Mouse (Mus musculus): ENCODE results near the gene Wbp4.
"Not testable (repeated sequence)": the region's sequence is repeated elsewhere in the genome, so short reads cannot be mapped to it uniquely, and the experiment has no call there.

The Wbp4 gene

DNA sequence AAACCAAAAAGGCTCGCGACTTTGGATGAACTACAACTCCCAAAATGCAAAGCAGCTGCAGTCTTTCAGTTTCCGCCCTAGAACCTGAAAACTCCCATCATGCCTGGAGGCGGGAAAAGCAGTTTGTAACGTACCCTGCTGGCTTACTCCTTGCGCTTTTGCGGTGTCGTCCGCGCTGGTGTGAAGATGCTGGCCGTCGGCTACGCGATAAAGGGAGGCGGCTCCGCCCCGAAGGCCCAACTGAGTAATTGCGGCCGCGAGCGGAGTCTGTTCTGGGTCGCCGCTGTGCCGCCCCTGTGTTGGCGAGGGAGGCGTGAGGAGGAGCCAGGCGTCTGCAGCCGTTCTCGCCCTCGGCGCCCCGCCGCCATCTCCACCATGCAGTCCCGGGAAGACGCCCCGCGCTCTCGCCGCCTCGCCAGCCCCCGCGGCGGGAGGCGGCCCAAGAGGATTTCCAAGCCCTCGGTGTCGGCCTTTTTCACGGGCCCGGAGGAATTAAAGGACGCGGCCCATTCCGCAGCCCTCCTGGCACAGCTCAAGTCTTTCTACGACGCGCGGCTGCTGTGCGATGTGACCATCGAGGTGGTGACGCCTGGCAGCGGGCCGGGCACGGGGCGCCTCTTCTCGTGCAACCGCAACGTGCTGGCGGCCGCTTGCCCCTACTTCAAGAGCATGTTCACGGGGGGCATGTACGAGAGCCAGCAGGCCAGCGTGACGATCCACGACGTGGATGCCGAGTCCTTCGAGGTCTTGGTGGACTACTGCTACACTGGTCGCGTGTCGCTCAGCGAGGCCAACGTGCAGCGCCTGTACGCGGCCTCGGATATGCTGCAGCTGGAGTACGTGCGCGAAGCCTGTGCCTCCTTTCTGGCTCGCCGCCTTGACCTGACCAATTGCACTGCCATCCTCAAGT, 29.4 kb downstream of the Wbp4 start, which contains the start of gene Kbtbd6:
Kbtbd6 (plus strand) TSS at position 155 of the 910 bp plus-strand sequence.
- DNase-seq: peak; percentile 86

DNA sequence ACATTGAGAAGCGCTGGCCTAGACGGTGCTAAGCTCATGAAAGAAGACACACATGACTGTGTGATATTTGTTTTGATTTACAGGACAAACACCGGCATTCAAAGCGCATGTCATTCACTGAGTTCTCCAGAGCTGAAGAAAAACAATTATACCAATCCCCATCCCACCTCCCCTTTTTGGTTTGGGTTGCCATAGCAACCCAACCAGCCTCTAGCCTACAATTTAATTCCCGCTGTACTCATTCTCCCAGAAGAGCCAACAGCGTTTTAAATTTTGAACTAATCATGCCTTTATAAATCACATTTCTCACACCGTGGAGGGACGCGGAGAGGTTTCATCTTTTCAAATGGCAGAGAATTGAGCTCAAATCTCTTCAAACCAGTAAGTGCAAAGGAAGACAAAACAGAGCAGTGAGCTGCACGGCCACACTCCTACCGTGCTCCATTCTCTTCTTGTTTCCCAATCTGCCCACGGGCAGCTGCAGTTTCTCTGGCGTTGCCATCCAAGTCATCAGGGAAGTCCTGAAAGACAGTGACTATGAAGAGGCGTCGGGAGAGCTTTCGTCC, 36.2 kb downstream of the Wbp4 start:
- DNase-seq: no peak

DNA sequence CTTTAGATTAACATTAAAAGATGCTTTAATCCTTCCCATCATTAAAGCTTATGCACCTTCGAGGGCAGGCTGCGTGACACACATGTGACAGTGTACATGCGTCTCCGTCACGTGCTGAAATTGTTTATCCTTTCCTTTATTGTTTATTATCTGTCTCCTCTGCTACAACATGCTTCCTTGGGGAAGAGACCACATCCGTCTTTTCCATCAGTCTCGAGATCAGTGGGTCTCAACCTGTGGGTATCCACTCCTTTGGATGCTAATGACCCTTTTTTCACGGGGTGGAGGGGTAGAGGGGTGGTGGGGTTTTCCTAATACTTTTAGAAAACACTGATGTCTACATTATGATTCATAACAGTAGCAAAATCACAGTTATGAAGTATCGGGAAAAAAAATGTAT, 36.7 kb downstream of the Wbp4 start:
- no peak for DNase-seq

DNA sequence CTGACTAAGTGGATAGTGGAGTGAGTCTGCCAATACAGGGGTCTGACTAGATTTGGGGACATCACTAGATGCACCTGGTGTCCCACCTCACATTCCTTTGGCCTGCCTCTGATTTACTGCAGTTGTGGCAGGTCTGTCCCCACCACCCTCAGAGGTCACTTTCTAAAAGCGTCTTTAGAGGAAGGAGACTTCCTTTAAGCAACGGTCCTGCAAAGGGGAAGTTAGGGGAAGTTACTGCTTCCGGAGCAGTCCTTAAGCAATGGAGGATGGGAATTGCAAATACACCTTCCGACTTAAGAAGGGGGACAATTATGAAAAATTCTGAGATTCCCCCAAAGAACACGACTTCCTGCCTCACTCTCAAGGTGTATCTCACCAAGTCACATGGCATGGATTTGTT, 39.9 kb downstream of the Wbp4 start:
- no peak for DNase-seq

DNA sequence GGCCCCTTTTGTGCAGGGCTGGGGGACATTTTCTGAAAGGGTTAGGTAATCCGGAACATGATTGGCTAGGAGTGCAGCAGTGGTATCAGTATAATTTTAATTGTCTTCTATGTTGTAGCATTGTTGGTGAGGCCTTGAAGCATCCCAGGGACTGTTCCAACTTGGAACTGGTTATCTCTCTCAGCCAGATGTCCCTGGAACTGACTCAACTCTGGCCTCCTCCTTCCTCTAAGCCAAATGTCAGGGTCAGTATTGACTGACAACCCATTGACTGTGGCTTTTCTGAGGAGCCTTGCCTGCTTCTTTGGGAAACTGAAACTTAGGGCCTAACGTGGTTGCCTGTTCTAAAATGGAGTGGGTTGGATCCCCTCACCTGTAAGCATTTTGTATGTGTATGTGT, 40.7 kb downstream of the Wbp4 start:
- DNase-seq: no peak

DNA sequence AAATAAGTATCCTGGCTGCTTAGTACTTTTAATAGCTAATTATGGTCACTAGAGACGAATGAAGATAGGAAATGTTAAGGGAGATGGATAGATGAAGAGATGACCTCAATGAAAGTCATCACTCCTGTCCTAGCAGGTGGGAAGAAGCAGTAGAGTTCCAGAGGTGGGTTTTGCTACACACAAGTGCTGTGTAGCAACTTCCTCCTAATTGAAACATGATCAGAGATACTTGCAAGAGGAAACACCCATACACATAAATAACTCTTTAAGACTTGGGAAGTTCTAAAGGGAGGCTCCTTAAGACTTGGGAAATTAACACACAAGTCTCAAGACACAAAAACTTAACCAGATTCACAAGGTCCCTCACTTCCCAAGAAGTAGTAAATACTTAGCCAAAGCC, 47.3 kb downstream of the Wbp4 start:
- no peak for DNase-seq

DNA sequence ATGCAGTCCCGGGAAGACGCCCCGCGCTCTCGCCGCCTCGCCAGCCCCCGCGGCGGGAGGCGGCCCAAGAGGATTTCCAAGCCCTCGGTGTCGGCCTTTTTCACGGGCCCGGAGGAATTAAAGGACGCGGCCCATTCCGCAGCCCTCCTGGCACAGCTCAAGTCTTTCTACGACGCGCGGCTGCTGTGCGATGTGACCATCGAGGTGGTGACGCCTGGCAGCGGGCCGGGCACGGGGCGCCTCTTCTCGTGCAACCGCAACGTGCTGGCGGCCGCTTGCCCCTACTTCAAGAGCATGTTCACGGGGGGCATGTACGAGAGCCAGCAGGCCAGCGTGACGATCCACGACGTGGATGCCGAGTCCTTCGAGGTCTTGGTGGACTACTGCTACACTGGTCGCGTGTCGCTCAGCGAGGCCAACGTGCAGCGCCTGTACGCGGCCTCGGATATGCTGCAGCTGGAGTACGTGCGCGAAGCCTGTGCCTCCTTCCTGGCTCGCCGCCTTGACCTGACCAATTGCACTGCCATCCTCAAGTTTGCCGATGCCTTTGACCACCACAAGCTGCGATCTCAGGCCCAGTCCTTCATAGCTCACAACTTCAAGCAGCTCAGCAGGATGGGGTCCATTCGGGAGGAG, 54.5 kb downstream of the Wbp4 start:
- not testable (repeated sequence) for DNase-seq

DNA sequence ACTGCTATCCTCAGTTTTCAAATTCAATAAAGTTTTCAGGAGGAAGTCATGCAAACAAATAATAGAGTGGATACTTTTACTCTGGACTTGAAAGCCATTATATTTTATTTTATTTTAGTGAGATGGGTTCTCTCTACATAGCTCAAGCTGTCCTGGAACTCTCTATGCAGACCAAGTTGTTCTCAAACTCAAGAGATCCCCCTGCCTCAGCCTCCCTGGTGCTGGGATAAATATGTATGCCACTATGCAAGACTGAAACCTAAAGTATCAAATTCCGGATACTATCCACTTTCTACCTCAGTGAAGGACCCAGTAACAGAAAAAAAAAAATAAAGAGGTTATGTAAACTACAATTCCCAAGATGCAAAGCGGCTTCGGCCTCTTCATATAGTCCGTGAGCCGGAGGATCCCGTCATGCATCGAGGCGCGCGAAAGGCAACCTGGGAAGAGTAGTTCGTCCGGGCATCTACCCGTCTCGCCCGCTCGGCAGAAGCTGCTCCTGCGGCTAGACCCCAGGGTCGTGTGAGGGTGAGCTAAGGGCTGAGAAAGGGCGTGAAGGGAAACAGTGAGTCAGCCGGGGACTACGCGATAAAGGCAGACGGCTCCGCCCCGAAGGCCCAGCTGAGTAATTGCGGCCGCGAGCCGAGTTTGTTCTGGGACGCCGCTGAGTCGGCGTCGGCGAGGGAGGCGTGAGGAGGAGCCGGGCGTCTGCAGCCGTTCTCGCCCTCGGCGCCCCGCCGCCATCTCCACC, 55.2 kb downstream of the Wbp4 start, which contains the start of gene Kbtbd7:
Kbtbd7 (plus strand) TSS at position 533 of the 751 bp plus-strand sequence.
- DNase-seq: peak; percentile 96

DNA sequence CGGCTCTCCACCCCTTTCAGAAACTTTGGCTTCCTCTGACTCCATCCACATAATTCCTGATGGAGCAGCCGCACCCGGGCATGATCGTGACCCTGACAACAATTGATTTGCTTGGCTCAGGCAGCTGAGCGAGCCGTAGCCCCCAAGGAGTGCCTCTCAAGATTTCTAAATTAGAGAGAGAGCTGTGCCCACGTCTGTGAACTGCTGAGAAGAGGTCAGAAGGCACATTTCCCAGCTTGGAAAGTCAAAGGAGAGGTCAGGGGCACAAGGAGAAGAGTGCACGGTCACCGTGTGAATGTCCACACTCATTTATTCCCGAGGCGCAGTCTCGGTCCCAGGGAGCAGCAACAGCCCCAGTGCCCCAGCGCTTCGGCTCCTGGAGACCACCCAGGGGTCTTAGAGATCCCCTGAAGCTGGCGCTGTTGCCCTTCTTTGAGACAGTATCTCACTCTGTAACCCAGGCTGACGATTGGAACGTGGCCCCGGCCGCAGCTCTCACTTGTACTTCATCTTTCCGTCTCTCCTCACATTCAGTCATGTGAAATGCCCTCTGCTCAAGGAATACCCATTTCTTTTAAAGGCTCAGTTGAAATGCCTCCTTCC, 61.1 kb downstream of the Wbp4 start:
- DNase-seq: no peak

DNA sequence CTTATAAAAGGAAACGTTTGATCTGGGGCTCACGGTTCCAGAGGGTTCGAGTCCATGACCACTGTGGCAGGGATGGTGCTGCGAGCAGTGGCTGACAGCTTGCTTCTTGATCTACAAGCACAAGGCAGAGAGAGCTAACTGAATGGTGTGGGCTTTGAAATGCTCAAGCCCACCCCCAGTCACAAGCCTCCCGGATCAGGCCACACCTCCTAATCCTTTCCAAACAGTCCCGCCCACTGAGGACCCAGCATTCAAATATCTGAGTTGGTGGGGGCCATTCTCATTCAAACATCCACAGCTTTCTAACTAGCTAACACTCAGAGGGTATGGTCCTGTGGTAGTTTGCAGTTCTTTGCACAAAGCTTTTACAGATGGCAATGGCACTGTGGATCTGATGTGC, 68.2 kb downstream of the Wbp4 start:
- no peak for DNase-seq

DNA sequence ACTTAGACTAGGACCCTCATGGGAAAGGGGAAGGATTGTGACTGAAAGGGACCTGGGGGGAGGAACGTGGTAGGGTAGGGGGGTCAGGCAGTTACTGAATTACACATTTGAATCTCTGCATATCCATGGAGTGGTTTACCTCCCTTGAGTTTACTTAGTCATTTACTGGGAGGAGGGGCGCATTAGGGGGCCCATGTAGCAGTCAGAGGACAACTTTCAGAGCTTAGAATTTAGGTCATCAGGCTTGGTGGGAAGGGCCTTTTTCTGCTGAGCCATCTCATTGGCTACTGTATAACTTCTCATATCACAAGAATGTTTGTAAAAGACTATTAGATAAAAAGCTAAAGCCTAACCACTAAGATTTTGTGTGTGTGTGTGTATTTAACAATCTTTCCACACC, 70.7 kb downstream of the Wbp4 start:
- no peak for DNase-seq

All from kidney, postnatal 14 days (tissue).